Mouse (Mus musculus) granulocyte monocyte progenitor cell, adult 5-6 weeks (primary cell): ENCODE measurements around the gene Jun. TPM values are rescaled to one million over a fixed set of nuclear protein-coding genes. Genes with fewer than 3 reads are reported as not detected.

ENCODE experiments used
- ATAC-seq: replicated peaks from 2 replicates; pipeline ENCODE4 v1.8.0; 2016; ENCODE audit warnings: mild to moderate bottlenecking, moderate TSS enrichment, inconsistent platforms; ENCODE audit not compliant: poor library complexity, severe bottlenecking
- total RNA-seq, 2 experiments: library from RNA; stranded (forward) in 1 of 2; stranded (reverse) in 1 of 2; fragments of 200-712, 200-1000 nt in 1 of 2; fragments of >200 nt in 1 of 2; fragmentation: Nextera tagmentation in 1 of 2; gene quantifications; 2 replicates each; pipeline ENCODE4 v1.2.3; 2014 to 2017

Jun gene
- total RNA-seq, 2 experiments from 2014 or later: 16.9 to 195 TPM

- ATAC-seq: peak; percentile 76
These were observed 23.6 kb upstream of the Jun start for GRCm38 (mm10) chr4:95075591-95076002.

GRCm38 (mm10) chr4:95074319-95074718 lies 22.3 kb upstream of the Jun start:
- no peak for ATAC-seq

- ATAC-seq: no peak
These were observed 21.3 kb upstream of the Jun start for GRCm38 (mm10) chr4:95073214-95073750.

GRCm38 (mm10) chr4:95070407-95070806 lies 18.4 kb upstream of the Jun start:
- ATAC-seq: no peak

GRCm38 (mm10) chr4:95068045-95068948 lies 16.3 kb upstream of the Jun start:
- no peak for ATAC-seq

GRCm38 (mm10) chr4:95063609-95064210 lies 11.7 kb upstream of the Jun start:
- ATAC-seq: peak; percentile 44; the same call in 1 of the 2 replicates

- no peak for ATAC-seq
These were observed 10.9 kb upstream of the Jun start for GRCm38 (mm10) chr4:95062873-95063272.

- ATAC-seq: no peak
These were observed 5.2 kb upstream of the Jun start for GRCm38 (mm10) chr4:95057264-95057663.

GRCm38 (mm10) chr4:95055276-95055675 lies 3.3 kb upstream of the Jun start:
- no peak for ATAC-seq

- ATAC-seq: no peak
These were observed 2.3 kb upstream of the Jun start for GRCm38 (mm10) chr4:95054336-95054735.

- no peak for ATAC-seq
These were observed 1.7 kb upstream of the Jun start for GRCm38 (mm10) chr4:95053791-95054117.

- peak; percentile 12 for ATAC-seq
These were observed 1.2 kb upstream of the Jun start for GRCm38 (mm10) chr4:95053041-95053790.

- peak; percentile 18 for ATAC-seq
These were observed 631 bp downstream of the Jun start for GRCm38 (mm10) chr4:95051311-95051871.

- no peak for ATAC-seq
These were observed 1.3 kb downstream of the Jun start for GRCm38 (mm10) chr4:95050518-95051278.

- ATAC-seq: no peak
These were observed 2.0 kb downstream of the Jun start for GRCm38 (mm10) chr4:95049884-95050517.

- ATAC-seq: no peak
These were observed 2.9 kb downstream of the Jun start for GRCm38 (mm10) chr4:95049153-95049552.

- no peak for ATAC-seq
These were observed 3.3 kb downstream of the Jun start for GRCm38 (mm10) chr4:95048731-95049100.

- ATAC-seq: no peak
These were observed 3.8 kb downstream of the Jun start for GRCm38 (mm10) chr4:95048021-95048730.

- no peak for ATAC-seq
These were observed 6.9 kb downstream of the Jun start for GRCm38 (mm10) chr4:95045133-95045532.
